Mouse (Mus musculus) duodenum, adult 2 months (tissue): ENCODE results near the gene Pnma3. TPM values are rescaled to one million over a fixed set of nuclear protein-coding genes. Genes with fewer than 3 reads are reported as not detected.

Experiments used
- polyA plus RNA-seq: library from polyadenylated mRNA; depleted of rRNA; stranded (reverse); fragments of >200 nt; gene quantifications from 2 replicates; pipeline ENCODE4 v1.2.3, GENCODE M21; 2012; ENCODE audit warnings: low replicate concordance; rRNA removed

Gene Pnma3
- polyA plus RNA-seq, result 0.02 and 0.06 TPM in 2 replicates

GRCm38 (mm10) chrX:73064415-73064793, at the start of gene Pnma3:
Gene Pnma3, plus strand, starts transcription at chrX:73064787.

GRCm38 (mm10) chrX:73037003-73037402, 27.6 kb upstream of the Pnma3 start, which contains the start of gene Pnma5:
Gene Pnma5, minus strand, starts transcription at chrX:73037103.

DNA sequence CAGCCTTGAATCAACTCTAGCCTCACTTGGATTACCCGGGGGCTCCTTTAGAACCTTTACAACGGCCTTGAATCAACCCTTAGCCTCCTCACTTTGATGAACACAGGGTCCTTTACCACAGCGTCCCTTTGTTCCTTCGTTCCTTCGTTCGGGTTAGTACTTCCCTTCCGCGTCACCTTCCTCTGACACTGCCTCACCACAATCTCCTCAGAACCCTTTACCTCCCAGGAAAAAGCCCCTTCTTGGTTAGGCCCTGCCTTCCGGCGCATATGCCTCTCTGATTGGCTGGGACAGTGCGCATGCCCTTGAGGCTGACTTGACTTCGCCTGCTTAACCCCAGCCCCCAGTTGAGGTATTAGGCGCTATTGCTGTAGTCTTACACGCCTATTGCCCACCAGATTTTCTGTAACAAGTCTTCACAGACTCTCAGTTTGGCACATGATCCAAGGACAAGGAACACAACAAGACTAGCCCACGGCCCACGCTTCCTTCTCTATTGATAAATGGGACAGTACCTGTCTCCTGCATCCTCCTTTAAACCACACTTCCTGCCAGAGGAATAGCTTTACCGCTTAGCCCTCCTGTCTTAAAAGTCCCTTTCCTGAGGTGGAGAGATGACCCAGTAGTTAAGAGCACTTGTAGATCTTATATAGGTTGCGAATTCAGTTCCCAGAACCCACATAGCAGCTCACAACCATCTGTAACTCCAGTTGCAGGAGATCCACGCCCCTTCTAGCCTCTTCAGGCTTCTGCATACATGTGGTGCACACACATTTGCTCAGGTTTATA, 17.9 kb downstream of the Pnma3 start, which contains the start of gene Xlr4a:
TSS of gene Xlr4a (minus strand) at position 212 of the 789 bp plus-strand sequence.

DNA sequence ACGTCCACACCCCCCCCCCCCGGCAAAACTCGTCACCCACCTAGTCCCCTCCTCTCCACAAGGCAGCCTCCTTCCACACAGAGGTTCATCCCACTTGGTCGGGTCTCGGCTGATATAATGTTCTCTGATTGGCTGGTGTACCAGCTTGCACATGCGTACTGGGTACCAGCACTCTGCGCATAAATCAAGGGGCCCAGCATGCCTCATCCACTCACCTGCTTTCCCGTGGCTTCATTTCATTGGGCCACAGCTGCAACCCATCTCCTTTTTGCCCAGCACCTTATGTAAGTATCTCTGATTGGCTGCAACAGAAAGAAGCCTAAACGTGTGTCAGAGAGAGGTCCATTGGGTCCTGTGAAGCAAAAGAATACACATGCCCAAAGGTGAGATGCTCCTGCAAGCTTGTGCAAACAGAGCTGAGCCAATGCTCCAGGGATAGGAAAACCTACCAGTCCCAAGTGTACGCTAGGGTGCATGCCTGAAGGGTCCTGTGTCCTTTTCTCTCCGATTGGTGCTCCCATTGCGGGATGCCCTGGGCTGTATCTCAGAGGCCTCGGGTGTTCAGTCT, 32.4 kb downstream of the Pnma3 start, which contains the start of gene Xlr3a:
TSS of gene Xlr3a (minus strand) at position 155 of the 568 bp plus-strand sequence.

GRCm38 (mm10) chrX:73116747-73117146, 52.2 kb downstream of the Pnma3 start, which contains the start of gene Gm14685:
Gene Gm14685, plus strand, starts transcription at chrX:73117047.

Other genes with a start within 250 kb of the Pnma3 start
- 0.02 TPM in 1 of 2 replicates, not detected in the other for gene Gabrq, start 239.6 kb upstream of the Pnma3 start, polyA plus RNA-seq
- gene Cetn2, start 146.4 kb upstream of the Pnma3 start, polyA plus RNA-seq, result 0.38 and 0.92 TPM in 2 replicates
- gene Nsdhl, start 146.2 kb upstream of the Pnma3 start, polyA plus RNA-seq, result 3.8 and 6.4 TPM in 2 replicates
- 0.20 TPM in 1 of 2 replicates, not detected in the other for gene Zfp185, start 77.4 kb upstream of the Pnma3 start, polyA plus RNA-seq
- not detected in 2 replicates for gene Pnma5, start 27.7 kb upstream of the Pnma3 start, polyA plus RNA-seq
- 0.15 TPM in 1 of 2 replicates, not detected in the other for gene Xlr4a, start 17.7 kb downstream of the Pnma3 start, polyA plus RNA-seq
- gene Xlr3a, start 32.3 kb downstream of the Pnma3 start, polyA plus RNA-seq, result 0.16 TPM in 1 of 2 replicates, not detected in the other
- 0.05 TPM in 1 of 2 replicates, not detected in the other for gene Gm14685, start 52.3 kb downstream of the Pnma3 start, polyA plus RNA-seq
- not detected in 2 replicates for gene Xlr5b, start 84.0 kb downstream of the Pnma3 start, polyA plus RNA-seq
- gene DXBay18, start 84.7 kb downstream of the Pnma3 start, polyA plus RNA-seq, result not detected in 2 replicates
- not detected in 2 replicates for gene Spin2d, start 112.2 kb downstream of the Pnma3 start, polyA plus RNA-seq
- 0.11 TPM in 1 of 2 replicates, not detected in the other for gene Xlr3b, start 127.4 kb downstream of the Pnma3 start, polyA plus RNA-seq
- not detected in 2 replicates for gene Xlr4b, start 149.5 kb downstream of the Pnma3 start, polyA plus RNA-seq
- 24.9 and 39.6 TPM in 2 replicates for gene F8a, start 163.5 kb downstream of the Pnma3 start, polyA plus RNA-seq
- not detected in 2 replicates for gene Xlr4c, start 178.3 kb downstream of the Pnma3 start, polyA plus RNA-seq
- not detected in 2 replicates for gene Xlr3c, start 200.6 kb downstream of the Pnma3 start, polyA plus RNA-seq
- gene Xlr5a, start 228.2 kb downstream of the Pnma3 start, polyA plus RNA-seq, result not detected in 2 replicates
- gene Xlr5c, start 228.2 kb downstream of the Pnma3 start, polyA plus RNA-seq, result not detected in 2 replicates